Mouse (Mus musculus) midbrain, embryonic 11.5 days (tissue): ENCODE results near the gene Rgsl1. TPM values are rescaled to one million over a fixed set of nuclear protein-coding genes. Genes with fewer than 3 reads are reported as not detected.
"Not testable (repeated sequence)": the region's sequence is repeated elsewhere in the genome, so short reads cannot be mapped to it uniquely, and the experiment has no call there.

Experiments used
- ATAC-seq: fragments of 200-750 bp; cut with Nextera tagmentation; 2 replicates; pipeline ENCODE4 v1.8.0; 2017; ENCODE audit warnings: moderate TSS enrichment, moderate library complexity; ENCODE audit not compliant: low FRiP score
- DNase-seq: peaks from one replicate; pipeline ENCODE4 v3.0.0; 2015; ENCODE audit warnings: low spot score; ENCODE audit errors: missing footprints
- H3K27ac ChIP-seq: fragments of 300-500 bp; sonication (generic); 2 replicates; pipeline ENCODE4 v1.5.1; 2014; ENCODE audit warnings: low read depth, low read length
- H3K27me3 ChIP-seq: fragments of 300-500 bp; sonication (generic); 2 replicates; pipeline ENCODE4 v1.6.1; 2014; ENCODE audit warnings: mild to moderate bottlenecking, low read length, moderate library complexity, mixed read lengths; ENCODE audit not compliant: control insufficient read depth, insufficient read depth
- H3K36me3 ChIP-seq: fragments of 300-500 bp; sonication (generic); 2 replicates; pipeline ENCODE4 v1.6.1; 2014; ENCODE audit warnings: mild to moderate bottlenecking, low read length, moderate library complexity, mixed read lengths; ENCODE audit not compliant: control insufficient read depth, insufficient read depth
- H3K4me1 ChIP-seq: fragments of 300-500 bp; sonication (generic); 2 replicates; pipeline ENCODE4 v1.6.1; 2014; ENCODE audit warnings: low read length; ENCODE audit not compliant: control insufficient read depth, insufficient read depth
- H3K4me2 ChIP-seq: fragments of 300-500 bp; sonication (generic); 2 replicates; pipeline ENCODE4 v1.6.1; 2014; ENCODE audit warnings: mild to moderate bottlenecking, moderate library complexity
- H3K4me3 ChIP-seq: fragments of 300-500 bp; sonication (generic); 2 replicates; pipeline ENCODE4 v1.5.1; 2014; ENCODE audit warnings: low read depth, low read length
- H3K9ac ChIP-seq: fragments of 300-500 bp; sonication (generic); 2 replicates; pipeline ENCODE4 v1.6.1; 2014; ENCODE audit warnings: low read length
- H3K9me3 ChIP-seq: fragments of 300-500 bp; sonication (generic); 2 replicates; pipeline ENCODE4 v1.6.1; 2016; ENCODE audit warnings: low read length; ENCODE audit not compliant: control insufficient read depth
- WGBS: fragments of 180-500 bp; shearing (Covaris S2); extraction: QIAGEN DNeasy Blood & Tissue Kit; methylation state at CpG from one replicate; pipeline ENCODE4 v1.1.7; 2014; 5-methylcytosine and 5-hydroxymethylcytosine counted together
- polyA plus RNA-seq: library from polyadenylated mRNA; unstranded; fragments of >200 nt; fragmentation: Nextera tagmentation; extraction: Ambion mirVana; gene quantifications from 2 replicates; pipeline ENCODE4 v1.2.1, GENCODE M21; 2014

Gene Rgsl1
- polyA plus RNA-seq = not detected in 2 replicates

GRCm38 (mm10) chr1:153844042-153844441 lies at the start of gene Rgsl1:
Gene Rgsl1 (minus strand): TSS chr1:153844142.
- H3K4me1 ChIP-seq = no peaks in the 10 kb centered on the region
- no peak within 1 kb of the TSS for H3K9ac ChIP-seq
- no peak within 1 kb of the TSS for H3K4me3 ChIP-seq
- WGBS = 95% methylated on average over 8 of the region's 8 CpGs
- DNase-seq (no peak), ATAC-seq (no peak)
- no peaks in the 10 kb centered on the region for H3K27me3 ChIP-seq
- no peak within 1 kb of the TSS for H3K4me2 ChIP-seq
- H3K36me3 ChIP-seq = no peaks in the 10 kb centered on the region
- H3K27ac ChIP-seq = no peak within 1 kb of the TSS
- H3K9me3 ChIP-seq = no peaks in the 10 kb centered on the region

DNA sequence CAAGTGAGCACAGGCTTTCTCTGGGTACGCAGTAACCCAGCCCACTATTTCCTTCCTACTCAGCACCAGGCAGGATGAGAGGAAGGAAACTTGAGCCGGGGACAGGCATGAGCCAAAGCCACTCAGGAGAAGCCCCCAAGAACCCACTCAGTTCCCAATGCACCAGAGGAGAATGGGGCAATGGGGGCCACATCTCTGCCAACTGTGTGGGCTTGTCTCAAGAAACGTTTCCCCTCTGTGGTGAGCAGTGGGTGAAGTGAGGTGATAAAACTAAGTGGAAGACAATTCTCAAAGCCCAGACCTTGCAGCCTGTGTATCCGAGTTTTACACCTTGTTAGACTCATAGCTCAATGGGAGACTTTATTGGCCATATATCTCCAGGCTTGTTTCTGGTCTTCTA lies 47.5 kb upstream of the Rgsl1 start, which contains the start of gene Teddm1a:
Gene Teddm1a, plus strand, starts transcription at position 301 of the 400 bp plus-strand sequence.
- no peak for ATAC-seq
- no peaks in the 10 kb centered on the region for H3K27me3 ChIP-seq
- H3K4me3 ChIP-seq = no peak within 1 kb of the TSS
- H3K4me2 ChIP-seq = no peak within 1 kb of the TSS
- 74% methylated on average over 4 of the region's 4 CpGs for WGBS
- no peak within 1 kb of the TSS for H3K27ac ChIP-seq
- no peaks in the 10 kb centered on the region for H3K36me3 ChIP-seq
- 0 out of 2 replicates have a peak, but pooled peaks cover 2% of the 10 kb centered on the region for H3K4me1 ChIP-seq
- no peak within 1 kb of the TSS for H3K9ac ChIP-seq
- no peaks in the 10 kb centered on the region for H3K9me3 ChIP-seq
- peak; percentile 47 for DNase-seq

- no peak for ATAC-seq
- no peaks in the 10 kb centered on the region for H3K27me3 ChIP-seq
- 0 out of 2 replicates have a peak, but pooled peaks cover 1% of the 10 kb centered on the region for H3K4me1 ChIP-seq
- H3K4me2 ChIP-seq = no peak overlapping the region
- no peak overlapping the region for H3K27ac ChIP-seq
- 98% methylated on average over 10 of the region's 10 CpGs for WGBS
- H3K9me3 ChIP-seq = no peaks in the 10 kb centered on the region
- H3K9ac ChIP-seq = no peak overlapping the region
- no peaks in the 10 kb centered on the region for H3K36me3 ChIP-seq
- peak; percentile 53 for DNase-seq
- H3K4me3 ChIP-seq = no peak overlapping the region
Measured at GRCm38 (mm10) chr1:153890121-153890520, 46.2 kb upstream of the Rgsl1 start.

DNA sequence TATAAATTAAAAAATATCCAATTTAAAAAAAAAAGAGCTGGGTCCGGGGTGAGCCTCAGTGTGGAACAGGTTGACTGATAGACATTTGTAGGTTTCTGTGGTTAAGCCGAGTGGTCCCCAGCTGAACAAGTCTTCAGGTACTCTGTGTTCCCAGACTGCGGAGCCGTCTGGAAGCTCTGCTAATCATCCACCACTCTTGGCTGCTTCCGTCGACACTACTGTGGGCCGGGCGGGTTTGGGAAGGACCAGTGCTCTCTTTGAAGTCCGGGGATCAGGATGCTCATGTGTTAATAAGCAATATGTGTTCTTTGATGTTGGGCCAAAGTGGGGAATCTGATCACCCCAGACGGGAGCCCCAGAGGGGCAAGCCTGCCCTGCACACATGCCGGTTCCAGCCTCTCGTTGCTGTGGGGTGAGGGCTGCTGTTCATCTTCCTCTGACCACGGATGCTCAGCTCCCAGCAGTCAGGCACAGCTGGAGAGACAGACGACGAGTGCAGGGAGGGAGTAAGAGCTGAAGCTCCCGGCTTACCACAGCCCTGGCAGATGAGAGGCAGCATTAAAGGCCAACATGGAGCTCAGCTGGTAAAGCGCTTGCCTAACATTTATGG lies 42.2 kb upstream of the Rgsl1 start:
- DNase-seq = peak; percentile 81

GRCm38 (mm10) chr1:153880391-153880790 lies 36.4 kb upstream of the Rgsl1 start:
- not testable (repeated sequence) for H3K9me3 ChIP-seq, ATAC-seq, DNase-seq, H3K4me1 ChIP-seq, H3K4me3 ChIP-seq, H3K9ac ChIP-seq, H3K27ac ChIP-seq, H3K4me2 ChIP-seq, H3K27me3 ChIP-seq, H3K36me3 ChIP-seq
- WGBS = 96% methylated on average over 17 of the region's 17 CpGs

More for the DNA sequence above, 42.2 kb upstream of the Rgsl1 start:
- Histone ChIP-seq H3K27ac (no peak overlapping the region), H3K27me3 (no peaks in the 10 kb centered on the region), H3K36me3 (no peaks in the 10 kb centered on the region), H3K4me3 (no peak overlapping the region), H3K9me3 (no peaks in the 10 kb centered on the region), H3K9ac (no peak overlapping the region), H3K4me1 (no peaks in the 10 kb centered on the region), H3K4me2 (no peak overlapping the region)
- ATAC-seq = no peak
- WGBS = 38% methylated on average over 17 of the region's 17 CpGs

DNA sequence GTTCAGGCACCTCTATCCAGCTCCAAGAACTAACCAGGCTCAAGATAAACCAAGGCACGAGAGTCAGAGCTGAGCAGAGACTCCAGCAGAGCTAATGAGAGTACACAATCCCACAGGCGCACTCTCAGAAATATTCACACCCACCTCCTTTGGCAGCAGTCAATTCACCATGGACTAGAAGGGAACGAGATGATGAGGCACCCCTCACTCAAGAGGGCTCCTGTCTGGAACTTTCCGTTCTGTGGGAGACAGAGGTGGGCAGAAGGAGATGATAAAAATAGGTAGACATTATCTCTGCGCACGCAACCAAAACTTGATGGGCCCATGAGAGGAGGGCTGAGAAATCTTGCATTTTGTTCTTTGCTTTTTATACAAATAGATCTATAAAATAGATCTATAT lies 30.1 kb upstream of the Rgsl1 start, which contains the start of gene Teddm1b:
Gene Teddm1b, plus strand, starts transcription at position 301 of the 400 bp plus-strand sequence.
- DNase-seq (no peak), ATAC-seq (no peak)
- Histone ChIP-seq H3K9me3 (no peaks in the 10 kb centered on the region), H3K27me3 (no peaks in the 10 kb centered on the region), H3K4me1 (no peaks in the 10 kb centered on the region), H3K4me2 (no peak within 1 kb of the TSS), H3K36me3 (no peaks in the 10 kb centered on the region), H3K4me3 (no peak within 1 kb of the TSS), H3K9ac (no peak within 1 kb of the TSS), H3K27ac (no peak within 1 kb of the TSS)
- WGBS = 89% methylated on average over 6 of the region's 6 CpGs

DNA sequence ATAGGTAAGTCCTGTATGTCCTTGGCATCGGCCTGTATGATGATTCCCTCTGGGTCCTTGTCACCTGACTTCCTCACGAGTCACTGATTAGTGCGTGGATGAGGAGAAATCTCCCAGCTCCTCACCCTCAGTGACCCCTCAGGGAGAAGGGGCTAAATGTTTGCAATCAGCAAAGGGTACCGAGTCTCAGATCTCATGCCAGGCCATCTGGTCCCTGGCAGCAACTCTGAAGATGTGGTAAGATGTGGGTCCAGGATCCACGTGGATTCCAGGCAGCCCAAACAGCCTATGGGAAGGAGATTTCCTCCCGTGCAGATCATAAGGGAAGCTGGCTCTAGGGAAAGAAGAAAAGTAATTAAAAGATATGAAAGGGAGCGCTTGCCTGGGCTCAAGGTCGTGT lies 12.0 kb upstream of the Rgsl1 start:
- H3K27ac ChIP-seq = no peak overlapping the region
- no peak overlapping the region for H3K4me3 ChIP-seq
- H3K4me2 ChIP-seq = no peak overlapping the region
- H3K9ac ChIP-seq = no peak overlapping the region
- no peaks in the 10 kb centered on the region for H3K4me1 ChIP-seq
- WGBS = 86% methylated on average over 8 of the region's 8 CpGs
- no peaks in the 10 kb centered on the region for H3K27me3 ChIP-seq
- ATAC-seq = no peak
- no peaks in the 10 kb centered on the region for H3K36me3 ChIP-seq
- H3K9me3 ChIP-seq = no peaks in the 10 kb centered on the region
- no peak for DNase-seq

DNA sequence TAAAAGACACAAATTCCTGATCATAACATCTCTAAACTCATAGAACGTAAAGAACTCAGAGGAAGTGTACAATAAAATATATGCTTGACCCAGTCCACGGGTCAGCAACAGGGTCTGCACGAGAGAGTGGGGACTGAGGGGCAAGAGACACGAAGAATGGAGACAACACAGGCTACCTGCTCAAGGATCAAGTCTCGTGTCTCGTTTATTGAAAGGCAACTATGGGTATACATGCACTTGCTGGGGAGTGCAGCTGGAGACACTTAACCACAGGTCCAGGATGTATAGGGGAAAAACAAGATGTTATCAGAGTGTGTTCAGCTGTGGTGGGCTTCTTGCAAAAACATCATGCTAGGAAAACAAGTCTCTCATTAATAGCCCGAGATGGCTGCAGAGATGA lies 8.8 kb upstream of the Rgsl1 start:
- 75% methylated on average over 7 of the region's 7 CpGs for WGBS

DNA sequence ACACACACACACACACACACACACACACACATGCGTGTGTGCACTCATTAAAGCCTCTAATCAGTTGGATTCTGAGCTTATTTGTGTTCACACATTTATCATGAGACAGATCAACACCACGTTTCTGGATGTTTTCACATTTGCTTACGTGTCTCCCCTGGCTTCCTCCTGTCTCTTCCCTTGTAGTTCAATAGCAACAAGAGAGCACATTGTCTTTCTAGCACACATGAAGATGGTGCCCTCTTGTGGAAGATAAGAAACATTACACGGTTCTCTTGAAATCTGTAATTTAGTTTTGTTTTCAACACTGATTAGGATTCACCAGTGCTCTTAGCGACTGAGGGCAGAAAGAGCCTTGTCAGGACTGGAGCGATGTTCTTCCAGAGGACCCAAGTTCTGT lies 2.9 kb upstream of the Rgsl1 start:
- Histone ChIP-seq H3K27ac (no peak overlapping the region), H3K4me3 (no peak overlapping the region), H3K9me3 (no peaks in the 10 kb centered on the region), H3K36me3 (no peaks in the 10 kb centered on the region), H3K4me2 (no peak overlapping the region), H3K9ac (no peak overlapping the region), H3K27me3 (no peaks in the 10 kb centered on the region), H3K4me1 (no peaks in the 10 kb centered on the region)
- ATAC-seq = no peak
- peak; percentile 86 for DNase-seq
- 37% methylated on average over 6 of the region's 6 CpGs for WGBS

More for the DNA sequence above, 8.8 kb upstream of the Rgsl1 start:
- not testable (repeated sequence) for H3K9me3 ChIP-seq, H3K4me1 ChIP-seq, H3K4me3 ChIP-seq, ATAC-seq, H3K27ac ChIP-seq, H3K27me3 ChIP-seq, H3K4me2 ChIP-seq, H3K9ac ChIP-seq, H3K36me3 ChIP-seq, DNase-seq
